Mouse (Mus musculus) yolk sac, embryonic 10.5 days (tissue): Measurements from ENCODE around the gene Kif5c.
A peak's percentile ranks its signal among the peaks of the same experiment; 100 is the strongest.

Experiments used
- DNase-seq: peaks from one replicate; pipeline ENCODE4 v3.0.0-alpha.2; 2017; ENCODE audit warnings: low spot score

The Kif5c gene

GRCm38 (mm10) chr2:49618829-49619718 is at the start of gene Kif5c:
Gene Kif5c, plus strand, starts transcription at chr2:49619298.
- peak; percentile 85 for DNase-seq

GRCm38 (mm10) chr2:49569862-49570777 is 49.0 kb upstream of the Kif5c start:
- DNase-seq: no peak

GRCm38 (mm10) chr2:49570778-49571101 is 48.4 kb upstream of the Kif5c start:
- no peak for DNase-seq

GRCm38 (mm10) chr2:49571159-49571920 is 47.8 kb upstream of the Kif5c start:
- DNase-seq: no peak

- DNase-seq: no peak
Measured at GRCm38 (mm10) chr2:49572111-49572642, 46.9 kb upstream of the Kif5c start.

GRCm38 (mm10) chr2:49572684-49573083 is 46.4 kb upstream of the Kif5c start:
- no peak for DNase-seq

- DNase-seq: no peak
Measured at GRCm38 (mm10) chr2:49573282-49573681, 45.8 kb upstream of the Kif5c start.

GRCm38 (mm10) chr2:49580585-49580984 is 38.5 kb upstream of the Kif5c start:
- DNase-seq: no peak

- no peak for DNase-seq
Measured at GRCm38 (mm10) chr2:49582546-49582945, 36.6 kb upstream of the Kif5c start.

- DNase-seq: no peak
Measured at GRCm38 (mm10) chr2:49583311-49583710, 35.8 kb upstream of the Kif5c start.

- DNase-seq: no peak
Measured at GRCm38 (mm10) chr2:49590450-49590849, 28.6 kb upstream of the Kif5c start.

- DNase-seq: no peak
Measured at GRCm38 (mm10) chr2:49592926-49593325, 26.2 kb upstream of the Kif5c start.

GRCm38 (mm10) chr2:49594886-49595285 is 24.2 kb upstream of the Kif5c start:
- no peak for DNase-seq

- DNase-seq: no peak
Measured at GRCm38 (mm10) chr2:49596318-49596717, 22.8 kb upstream of the Kif5c start.

- DNase-seq: no peak
Measured at GRCm38 (mm10) chr2:49600021-49600681, 18.9 kb upstream of the Kif5c start.

- DNase-seq: no peak
Measured at GRCm38 (mm10) chr2:49602791-49603349, 16.2 kb upstream of the Kif5c start.

GRCm38 (mm10) chr2:49609611-49610010 is 9.5 kb upstream of the Kif5c start:
- no peak for DNase-seq

- no peak for DNase-seq
Measured at GRCm38 (mm10) chr2:49616765-49617164, 2.3 kb upstream of the Kif5c start.

GRCm38 (mm10) chr2:49619719-49620522 is 823 bp downstream of the Kif5c start:
- no peak for DNase-seq

GRCm38 (mm10) chr2:49620626-49621117 is 1.6 kb downstream of the Kif5c start:
- DNase-seq: no peak
